Mouse (Mus musculus) cerebellum, adult 9-11 months (tissue): Measurements from ENCODE around the gene Gmfg.

Source experiments
- DNase-seq: peaks from one replicate; pipeline ENCODE4 v3.0.0; 2022

The Gmfg gene

DNA sequence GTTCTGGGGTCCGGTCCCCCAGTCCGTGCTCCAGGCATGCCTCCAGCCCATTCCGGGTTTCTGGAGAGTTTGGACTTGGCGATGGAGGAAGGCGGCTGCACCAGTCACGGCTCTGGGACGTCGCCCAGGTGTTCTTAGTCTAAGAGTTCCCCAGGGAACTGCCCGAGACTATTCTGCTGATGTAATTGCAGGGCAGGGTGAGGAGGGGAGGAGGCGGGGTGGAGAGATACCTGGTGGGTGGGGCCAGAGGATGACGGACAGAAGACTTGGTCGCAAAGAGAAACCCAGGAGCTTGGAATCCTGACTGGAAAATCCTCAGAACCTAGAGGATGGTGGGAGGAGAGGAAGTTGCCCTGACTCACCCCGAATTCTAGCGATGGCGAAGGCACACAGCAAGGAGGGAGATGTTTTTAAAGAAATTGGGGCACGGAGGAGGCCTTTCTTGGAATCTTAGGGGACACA, 50.8 kb downstream of the Gmfg start:
- peak; percentile 32 for DNase-seq

- peak; percentile 78 for DNase-seq
Measured at GRCm38 (mm10) chr7:28490410-28490809, 53.2 kb downstream of the Gmfg start.

DNA sequence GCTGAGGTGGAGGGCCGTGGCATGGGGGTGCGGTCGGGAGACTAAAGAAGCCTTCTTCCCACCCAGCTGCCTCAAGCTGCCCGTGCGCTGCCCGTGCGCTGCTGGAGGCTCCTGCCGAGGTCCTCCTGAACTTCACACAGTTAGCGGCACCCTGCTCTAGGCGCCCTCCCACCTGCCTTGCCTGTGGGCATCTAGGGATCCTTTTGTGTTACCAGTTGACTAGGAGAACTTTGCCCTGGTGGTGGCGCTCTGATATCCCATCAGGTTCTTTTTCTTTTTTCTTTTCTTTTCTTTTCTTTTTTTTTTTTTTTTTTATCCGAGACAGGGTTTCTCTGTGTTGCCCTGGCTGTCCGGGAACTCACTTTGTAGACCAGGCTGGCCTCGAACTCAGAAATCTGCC, 53.7 kb downstream of the Gmfg start:
- DNase-seq: no peak

DNA sequence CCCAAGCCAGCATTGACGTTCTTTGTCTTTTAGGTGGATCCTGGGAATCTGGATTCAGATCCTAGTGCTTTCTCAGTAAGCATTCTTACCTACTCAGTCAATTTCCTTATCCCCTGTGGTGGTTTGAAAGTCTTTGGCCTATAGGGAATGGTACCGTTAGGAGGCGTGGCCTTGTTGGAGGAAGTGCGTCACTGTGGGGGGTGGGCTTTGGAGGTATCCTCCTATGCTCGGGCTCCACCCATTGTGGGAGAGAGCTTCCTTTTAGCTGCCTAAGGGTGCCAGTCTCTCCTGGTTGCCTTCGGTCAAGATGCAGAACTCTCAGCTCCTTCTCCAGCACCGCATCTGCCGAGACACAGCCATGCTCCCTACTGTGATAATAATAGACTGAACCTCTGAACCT, 55.1 kb downstream of the Gmfg start:
- no peak for DNase-seq

DNA sequence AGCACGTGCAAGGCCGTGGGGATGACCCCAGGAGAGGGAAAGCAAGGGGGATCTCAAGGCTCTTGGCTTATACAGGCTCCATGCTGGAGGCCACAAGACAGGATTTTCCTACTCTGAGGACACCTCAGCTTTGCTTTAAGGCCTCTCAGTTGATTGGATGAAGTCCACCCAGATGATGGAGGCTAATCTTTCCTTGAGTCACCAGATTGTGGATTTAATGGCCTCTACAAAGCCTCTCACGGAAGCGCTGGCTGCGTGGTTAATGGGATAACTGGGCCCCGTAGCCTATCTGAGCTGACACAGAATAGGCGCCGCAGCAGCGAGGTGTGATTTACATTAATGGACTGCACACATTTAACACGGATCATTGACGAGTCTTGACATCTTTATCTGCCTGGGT, 58.2 kb downstream of the Gmfg start:
- DNase-seq: no peak
